Mouse (Mus musculus): Measurements from ENCODE around the gene Nell2. TPM values are rescaled to one million over a fixed set of nuclear protein-coding genes. Genes with fewer than 3 reads are reported as not detected.

The Nell2 gene
- polyA plus RNA-seq, 1 experiment, result 0.19 TPM

DNA sequence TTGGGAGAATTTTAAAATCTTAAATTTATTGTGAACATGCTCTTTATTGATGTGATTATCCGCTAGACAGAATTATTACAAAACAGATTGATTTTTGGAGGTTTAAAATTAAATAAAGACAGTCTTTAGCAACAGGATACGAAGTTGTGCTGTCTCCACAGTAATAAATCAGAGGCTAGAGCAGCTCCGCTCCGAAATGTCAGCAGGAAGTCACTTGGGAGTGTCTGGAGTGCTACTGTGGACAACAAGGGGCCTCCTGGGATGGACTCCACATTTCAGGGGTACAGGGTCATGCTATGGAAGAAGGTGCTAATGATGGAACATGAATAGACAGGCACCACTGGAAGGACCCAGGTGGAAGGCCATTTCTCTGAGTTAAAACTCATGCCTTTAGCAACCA, 211.7 kb downstream of the Nell2 start:
- 55% methylated on average over 4 of the region's 4 CpGs for WGBS
- H3K4me1 ChIP-seq (ENCODE audit: control insufficient read depth, insufficient read depth, insufficient read length), result no peaks in the 10 kb centered on the region
- no peaks in the 10 kb centered on the region for H3K27me3 ChIP-seq (ENCODE audit: control insufficient read depth, insufficient read depth, low read length)
- no peak for TF ChIP-seq CTCF (IDR thresholded peaks at IDR 0.05; ENCODE audit: extremely low read depth, insufficient read depth, insufficient read length, insufficient replicate concordance)
- no peak for TF ChIP-seq POLR2A (IDR thresholded peaks at IDR 0.05; ENCODE audit: low read depth, low read length)
- no peak overlapping the region for H3K4me3 ChIP-seq (ENCODE audit: extremely low read depth, insufficient read depth, insufficient read length)
- DNase-seq (ENCODE audit: low read depth in 1 of 2, low spot score in 2 of 2), result no peak
- H3K27ac ChIP-seq (ENCODE audit: insufficient read depth, low read length), result no peak overlapping the region
- no peaks in the 10 kb centered on the region for H3K36me3 ChIP-seq (ENCODE audit: control insufficient read depth, insufficient read depth, low read length)

DNA sequence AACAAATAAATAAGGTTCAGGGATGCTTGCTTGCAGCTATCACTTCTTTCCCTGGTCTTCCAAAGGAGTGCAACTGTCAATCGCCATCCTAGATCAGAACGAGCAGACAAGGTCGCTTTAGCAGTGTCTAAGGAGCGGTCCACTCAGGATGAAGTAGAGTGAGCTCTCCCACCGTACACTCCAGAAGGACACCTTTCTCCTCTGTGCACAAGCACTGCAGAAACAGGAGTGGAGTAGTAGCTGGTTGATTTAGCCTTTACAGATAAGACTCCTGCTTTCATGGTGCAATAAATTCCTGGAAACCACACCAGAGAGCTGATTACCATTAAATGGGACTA, 213.6 kb downstream of the Nell2 start:
- Histone ChIP-seq H3K36me3 (ENCODE audit: control insufficient read depth, insufficient read depth, low read length) (no peaks in the 10 kb centered on the region), H3K27me3 (ENCODE audit: control insufficient read depth, insufficient read depth, low read length) (no peaks in the 10 kb centered on the region), H3K4me3 (ENCODE audit: extremely low read depth, insufficient read depth, insufficient read length) (no peak overlapping the region), H3K27ac (ENCODE audit: insufficient read depth, low read length) (no peak overlapping the region), H3K4me1 (ENCODE audit: control insufficient read depth, insufficient read depth, insufficient read length) (no peaks in the 10 kb centered on the region)
- 95% methylated on average over 5 of the region's 5 CpGs for WGBS
- DNase-seq (ENCODE audit: low read depth in 1 of 2, low spot score in 2 of 2), result no peak
- TF ChIP-seq POLR2A (IDR thresholded peaks at IDR 0.05; ENCODE audit: low read depth, low read length) (no peak), CTCF (IDR thresholded peaks at IDR 0.05; ENCODE audit: extremely low read depth, insufficient read depth, insufficient read length, insufficient replicate concordance) (no peak)

DNA sequence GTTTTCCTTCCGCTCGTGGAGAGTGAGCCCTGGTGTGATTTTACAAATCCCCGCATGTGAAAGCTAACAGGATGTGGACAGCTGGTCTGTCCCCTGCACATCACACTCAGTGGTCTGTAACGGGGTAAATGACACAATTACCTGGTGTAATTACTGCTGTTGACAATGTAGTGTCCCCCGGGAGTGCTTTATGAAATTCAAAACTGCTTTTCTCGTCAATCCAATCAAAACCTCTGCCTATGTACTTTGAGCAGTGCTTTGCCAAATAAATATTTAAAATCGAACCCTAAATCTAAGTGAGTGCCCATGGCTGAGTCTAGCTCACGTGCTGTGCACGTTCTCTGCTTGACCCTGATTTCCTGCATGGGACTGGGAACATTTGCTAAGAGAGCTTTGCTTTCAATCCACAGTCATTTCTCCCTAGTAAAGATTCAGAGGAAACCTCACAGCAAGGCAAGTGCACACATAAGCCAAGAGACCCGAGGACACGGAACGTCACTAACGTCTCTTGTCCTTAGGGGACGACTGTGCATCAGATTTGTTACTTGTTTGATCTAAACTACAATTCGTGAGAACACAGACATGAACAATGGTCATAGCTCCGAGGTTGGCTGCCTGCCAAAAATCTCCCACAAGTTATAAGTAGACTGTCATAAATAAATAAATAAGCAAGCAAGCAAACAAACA, 214.1 kb downstream of the Nell2 start:
- DNase-seq (ENCODE audit: low read depth in 1 of 2, low spot score in 2 of 2), result no peak
- TF ChIP-seq CTCF (IDR thresholded peaks at IDR 0.05; ENCODE audit: extremely low read depth, insufficient read depth, insufficient read length, insufficient replicate concordance) (no peak), POLR2A (IDR thresholded peaks at IDR 0.05; ENCODE audit: low read depth, low read length) (no peak)
- H3K27me3 ChIP-seq (ENCODE audit: control insufficient read depth, insufficient read depth, low read length), result no peaks in the 10 kb centered on the region
- H3K4me3 ChIP-seq (ENCODE audit: extremely low read depth, insufficient read depth, insufficient read length), result no peak overlapping the region
- H3K36me3 ChIP-seq (ENCODE audit: control insufficient read depth, insufficient read depth, low read length), result no peaks in the 10 kb centered on the region
- no peaks in the 10 kb centered on the region for H3K4me1 ChIP-seq (ENCODE audit: control insufficient read depth, insufficient read depth, insufficient read length)
- H3K27ac ChIP-seq (ENCODE audit: insufficient read depth, low read length), result no peak overlapping the region
- WGBS, result 74% methylated on average over 16 of the region's 16 CpGs

DNA sequence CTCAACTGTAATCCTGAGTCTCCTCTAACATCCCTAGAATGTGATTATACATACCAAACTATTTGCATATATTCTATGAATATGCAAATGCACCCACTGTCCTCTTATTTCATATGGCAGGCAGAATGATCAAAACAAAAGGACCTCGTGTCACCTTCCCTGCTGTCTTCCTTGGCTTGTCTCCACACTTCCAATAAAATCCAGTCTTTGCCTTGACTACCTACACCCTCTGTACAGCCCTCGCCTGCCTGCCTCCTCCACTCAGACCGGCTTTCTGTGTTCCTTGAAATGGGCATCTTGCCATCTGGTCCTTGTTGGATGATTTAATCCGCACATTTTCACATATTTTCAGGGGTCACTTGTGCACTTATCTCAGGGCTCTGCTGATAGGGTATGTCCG, 215.1 kb downstream of the Nell2 start:
- no peak for DNase-seq (ENCODE audit: low read depth in 1 of 2, low spot score in 2 of 2)
- no peak overlapping the region for H3K4me3 ChIP-seq (ENCODE audit: extremely low read depth, insufficient read depth, insufficient read length)
- no peaks in the 10 kb centered on the region for H3K36me3 ChIP-seq (ENCODE audit: control insufficient read depth, insufficient read depth, low read length)
- 81% methylated on average over 5 of the region's 5 CpGs for WGBS
- no peaks in the 10 kb centered on the region for H3K4me1 ChIP-seq (ENCODE audit: control insufficient read depth, insufficient read depth, insufficient read length)
- no peaks in the 10 kb centered on the region for H3K27me3 ChIP-seq (ENCODE audit: control insufficient read depth, insufficient read depth, low read length)
- no peak for TF ChIP-seq CTCF (IDR thresholded peaks at IDR 0.05; ENCODE audit: extremely low read depth, insufficient read depth, insufficient read length, insufficient replicate concordance)
- TF ChIP-seq POLR2A (IDR thresholded peaks at IDR 0.05; ENCODE audit: low read depth, low read length), result no peak
- no peak overlapping the region for H3K27ac ChIP-seq (ENCODE audit: insufficient read depth, low read length)

DNA sequence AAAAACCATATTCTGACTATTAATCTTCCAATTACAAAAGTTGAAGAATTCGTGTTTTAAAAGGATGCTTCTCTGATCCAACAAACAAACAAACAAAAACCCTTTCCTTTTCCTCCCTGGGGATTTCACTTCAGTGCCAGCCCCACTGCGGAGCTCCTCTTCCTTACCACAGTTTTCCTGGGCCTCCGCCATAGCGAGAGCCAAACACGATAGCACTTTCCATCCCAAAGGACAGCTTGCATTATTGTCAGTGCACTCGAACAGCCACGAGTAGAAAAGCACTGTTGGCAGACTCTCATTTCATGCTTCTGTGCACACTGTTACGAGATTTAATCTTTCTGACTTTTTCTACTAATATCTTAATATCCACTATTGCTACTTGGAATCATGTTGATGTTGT, 224.3 kb downstream of the Nell2 start:
- 86% methylated on average over 8 of the region's 8 CpGs for WGBS
- H3K4me1 ChIP-seq (ENCODE audit: control insufficient read depth, insufficient read depth, insufficient read length), result no peaks in the 10 kb centered on the region
- H3K4me3 ChIP-seq (ENCODE audit: extremely low read depth, insufficient read depth, insufficient read length), result no peak overlapping the region
- TF ChIP-seq CTCF (IDR thresholded peaks at IDR 0.05; ENCODE audit: extremely low read depth, insufficient read depth, insufficient read length, insufficient replicate concordance) (no peak), POLR2A (IDR thresholded peaks at IDR 0.05; ENCODE audit: low read depth, low read length) (no peak)
- H3K27me3 ChIP-seq (ENCODE audit: control insufficient read depth, insufficient read depth, low read length), result no peaks in the 10 kb centered on the region
- no peak for DNase-seq (ENCODE audit: low read depth in 1 of 2, low spot score in 2 of 2)
- no peak overlapping the region for H3K27ac ChIP-seq (ENCODE audit: insufficient read depth, low read length)
- H3K36me3 ChIP-seq (ENCODE audit: control insufficient read depth, insufficient read depth, low read length), result no peaks in the 10 kb centered on the region

GRCm38 (mm10) chr15:95296561-95296960, 231.8 kb downstream of the Nell2 start:
- DNase-seq (ENCODE audit: low read depth in 1 of 2, low spot score in 2 of 2), result no peak
- Histone ChIP-seq H3K27me3 (ENCODE audit: control insufficient read depth, insufficient read depth, low read length) (no peaks in the 10 kb centered on the region), H3K4me1 (ENCODE audit: control insufficient read depth, insufficient read depth, insufficient read length) (no peaks in the 10 kb centered on the region), H3K27ac (ENCODE audit: insufficient read depth, low read length) (no peak overlapping the region), H3K36me3 (ENCODE audit: control insufficient read depth, insufficient read depth, low read length) (no peaks in the 10 kb centered on the region), H3K4me3 (ENCODE audit: extremely low read depth, insufficient read depth, insufficient read length) (no peak overlapping the region)
- WGBS, result 88% methylated on average over 10 of the region's 10 CpGs
- TF ChIP-seq CTCF (IDR thresholded peaks at IDR 0.05; ENCODE audit: extremely low read depth, insufficient read depth, insufficient read length, insufficient replicate concordance), result no peak
- no peak for TF ChIP-seq POLR2A (IDR thresholded peaks at IDR 0.05; ENCODE audit: low read depth, low read length)

GRCm38 (mm10) chr15:95289047-95289446, 239.3 kb downstream of the Nell2 start:
- no peak for DNase-seq (ENCODE audit: low read depth in 1 of 2, low spot score in 2 of 2)
- Histone ChIP-seq H3K36me3 (ENCODE audit: control insufficient read depth, insufficient read depth, low read length) (no peaks in the 10 kb centered on the region), H3K27ac (ENCODE audit: insufficient read depth, low read length) (no peak overlapping the region), H3K4me1 (ENCODE audit: control insufficient read depth, insufficient read depth, insufficient read length) (no peaks in the 10 kb centered on the region), H3K4me3 (ENCODE audit: extremely low read depth, insufficient read depth, insufficient read length) (no peak overlapping the region), H3K27me3 (ENCODE audit: control insufficient read depth, insufficient read depth, low read length) (no peaks in the 10 kb centered on the region)
- 69% methylated on average over 10 of the region's 10 CpGs for WGBS
- TF ChIP-seq CTCF (IDR thresholded peaks at IDR 0.05; ENCODE audit: extremely low read depth, insufficient read depth, insufficient read length, insufficient replicate concordance) (no peak), POLR2A (IDR thresholded peaks at IDR 0.05; ENCODE audit: low read depth, low read length) (no peak)
